Mouse (Mus musculus) liver, embryonic 15.5 days (tissue): ENCODE results near the gene Dab2. TPM values are rescaled to one million over a fixed set of nuclear protein-coding genes. Genes with fewer than 3 reads are reported as not detected.

Source experiments
- ATAC-seq: fragments of 200-750 bp; cut with Nextera tagmentation; 2 replicates; pipeline ENCODE4 v1.8.0; 2017; ENCODE audit warnings: moderate number of reproducible peaks, mild to moderate bottlenecking, moderate library complexity; ENCODE audit not compliant: insufficient read depth
- H3K27ac ChIP-seq: fragments of 300-500 bp; sonication (generic); replicated peaks from 2 replicates; pipeline ENCODE4 v1.5.1; 2015; ENCODE audit warnings: mild to moderate bottlenecking, inconsistent platforms
- H3K27me3 ChIP-seq: fragments of 300-500 bp; sonication (generic); 2 replicates; pipeline ENCODE4 v1.6.1; 2015; ENCODE audit warnings: mild to moderate bottlenecking, inconsistent platforms
- H3K36me3 ChIP-seq: fragments of 300-500 bp; sonication (generic); replicated peaks from 2 replicates; pipeline ENCODE4 v1.6.1; 2015; ENCODE audit warnings: moderate library complexity, mild to moderate bottlenecking, inconsistent platforms
- H3K4me1 ChIP-seq: fragments of 300-500 bp; sonication (generic); replicated peaks from 2 replicates; pipeline ENCODE4 v1.6.1; 2015; ENCODE audit warnings: inconsistent platforms
- H3K4me2 ChIP-seq: fragments of 300-500 bp; sonication (generic); 2 replicates; pipeline ENCODE4 v1.6.1; 2015; ENCODE audit warnings: moderate library complexity, mild to moderate bottlenecking, inconsistent platforms
- H3K4me3 ChIP-seq: fragments of 300-500 bp; sonication (generic); replicated peaks from 2 replicates; pipeline ENCODE4 v1.5.1; 2015; ENCODE audit warnings: mild to moderate bottlenecking, inconsistent platforms
- H3K9ac ChIP-seq: fragments of 300-500 bp; sonication (generic); 2 replicates; pipeline ENCODE4 v1.6.1; 2015; ENCODE audit warnings: moderate library complexity, mild to moderate bottlenecking, inconsistent platforms
- H3K9me3 ChIP-seq: fragments of 300-500 bp; sonication (generic); replicated peaks from 2 replicates; pipeline ENCODE4 v1.6.1; 2016; ENCODE audit warnings: inconsistent platforms
- WGBS: fragments of 180-500 bp; shearing (Covaris S2); methylation state at CpG from one replicate; pipeline ENCODE4 v1.1.7; 2015; ENCODE audit warnings: mixed read lengths; ENCODE audit not compliant: insufficient replicate concordance; 5-methylcytosine and 5-hydroxymethylcytosine counted together
- polyA plus RNA-seq: library from polyadenylated mRNA; unstranded; fragments of >200 nt; fragmentation: Nextera tagmentation; extraction: Ambion mirVana; gene quantifications from 2 replicates; pipeline ENCODE4 v1.2.1, GENCODE M21; 2015

Gene Dab2
- polyA plus RNA-seq, 1 experiment from 2014 or later, result 7.9 TPM

- H3K9ac ChIP-seq, result no peak overlapping the region
- H3K4me1 ChIP-seq, result no peaks in the 10 kb centered on the region
- no peak overlapping the region for H3K4me3 ChIP-seq
- 28% methylated on average over 2 of the region's 2 CpGs for WGBS
- H3K27ac ChIP-seq, result no peak overlapping the region
- no peaks in the 10 kb centered on the region for H3K9me3 ChIP-seq
- no peak overlapping the region for H3K4me2 ChIP-seq
- ATAC-seq, result no peak
- H3K27me3 ChIP-seq, result no peaks in the 10 kb centered on the region
- H3K36me3 ChIP-seq, result no peaks in the 10 kb centered on the region
Observed at GRCm38 (mm10) chr15:6296071-6296470, 3.5 kb upstream of the Dab2 start.

- H3K4me1 ChIP-seq, result no peaks in the 10 kb centered on the region
- no peak overlapping the region for H3K27ac ChIP-seq
- H3K36me3 ChIP-seq, result no peaks in the 10 kb centered on the region
- H3K4me3 ChIP-seq, result no peak overlapping the region
- H3K9ac ChIP-seq, result no peak overlapping the region
- no peaks in the 10 kb centered on the region for H3K9me3 ChIP-seq
- no peaks in the 10 kb centered on the region for H3K27me3 ChIP-seq
- no peak overlapping the region for H3K4me2 ChIP-seq
- WGBS, result 58% methylated on average over 3 of the region's 3 CpGs
- ATAC-seq, result no peak
Observed at GRCm38 (mm10) chr15:6298726-6299125, 862 bp upstream of the Dab2 start.

- Histone ChIP-seq H3K27ac (no peak overlapping the region), H3K4me2 (no peak overlapping the region), H3K27me3 (no peaks in the 10 kb centered on the region), H3K9ac (no peak overlapping the region), H3K36me3 (no peaks in the 10 kb centered on the region), H3K9me3 (no peaks in the 10 kb centered on the region), H3K4me3 (no peak overlapping the region), H3K4me1 (no peaks in the 10 kb centered on the region)
- no peak for ATAC-seq
- WGBS, result 64% methylated on average over 4 of the region's 4 CpGs
Observed at GRCm38 (mm10) chr15:6302219-6302618, 2.6 kb downstream of the Dab2 start.

- Histone ChIP-seq H3K36me3 (no peaks in the 10 kb centered on the region), H3K4me2 (no peak overlapping the region), H3K27me3 (no peaks in the 10 kb centered on the region), H3K27ac (no peak overlapping the region), H3K4me1 (no peaks in the 10 kb centered on the region), H3K9me3 (no peaks in the 10 kb centered on the region), H3K4me3 (no peak overlapping the region), H3K9ac (no peak overlapping the region)
- no peak for ATAC-seq
- WGBS, result 47% methylated on average over 2 of the region's 2 CpGs
Observed at GRCm38 (mm10) chr15:6303822-6304221, 4.2 kb downstream of the Dab2 start.

GRCm38 (mm10) chr15:6309633-6310032, 10.0 kb downstream of the Dab2 start:
- Histone ChIP-seq H3K4me3 (no peak overlapping the region), H3K4me2 (no peak overlapping the region), H3K9ac (no peak overlapping the region), H3K4me1 (no peaks in the 10 kb centered on the region), H3K27ac (no peak overlapping the region), H3K36me3 (no peaks in the 10 kb centered on the region), H3K9me3 (no peaks in the 10 kb centered on the region), H3K27me3 (no peaks in the 10 kb centered on the region)
- WGBS, result 51% methylated on average over 3 of the region's 3 CpGs
- ATAC-seq, result no peak

- WGBS, result 60% methylated on average over 4 of the region's 4 CpGs
- no peak for ATAC-seq
- Histone ChIP-seq H3K36me3 (no peaks in the 10 kb centered on the region), H3K27me3 (no peaks in the 10 kb centered on the region), H3K27ac (no peak overlapping the region), H3K9ac (no peak overlapping the region), H3K4me3 (no peak overlapping the region), H3K4me1 (no peaks in the 10 kb centered on the region), H3K4me2 (no peak overlapping the region), H3K9me3 (no peaks in the 10 kb centered on the region)
Observed at GRCm38 (mm10) chr15:6310417-6310816, 10.8 kb downstream of the Dab2 start.

- ATAC-seq, result no peak
Observed at GRCm38 (mm10) chr15:6312396-6312795, 12.8 kb downstream of the Dab2 start.

GRCm38 (mm10) chr15:6319352-6319751, 19.8 kb downstream of the Dab2 start:
- no peaks in the 10 kb centered on the region for H3K4me1 ChIP-seq
- H3K9me3 ChIP-seq, result no peaks in the 10 kb centered on the region
- H3K4me2 ChIP-seq, result no peak overlapping the region
- no peaks in the 10 kb centered on the region for H3K27me3 ChIP-seq
- H3K9ac ChIP-seq, result no peak overlapping the region
- ATAC-seq, result no peak
- no peak overlapping the region for H3K27ac ChIP-seq
- no peaks in the 10 kb centered on the region for H3K36me3 ChIP-seq
- 69% methylated on average over 6 of the region's 6 CpGs for WGBS
- no peak overlapping the region for H3K4me3 ChIP-seq

More at GRCm38 (mm10) chr15:6312396-6312795, 12.8 kb downstream of the Dab2 start:
- H3K36me3 ChIP-seq, result no peaks in the 10 kb centered on the region
- H3K4me2 ChIP-seq, result no peak overlapping the region
- H3K4me3 ChIP-seq, result no peak overlapping the region
- H3K27me3 ChIP-seq, result no peaks in the 10 kb centered on the region
- WGBS, result 66% methylated on average over 3 of the region's 3 CpGs
- H3K27ac ChIP-seq, result no peak overlapping the region
- no peaks in the 10 kb centered on the region for H3K9me3 ChIP-seq
- H3K4me1 ChIP-seq, result no peaks in the 10 kb centered on the region
- H3K9ac ChIP-seq, result no peak overlapping the region

- no peak overlapping the region for H3K4me2 ChIP-seq
- WGBS, result 45% methylated on average over 5 of the region's 5 CpGs
- no peaks in the 10 kb centered on the region for H3K36me3 ChIP-seq
- no peak overlapping the region for H3K9ac ChIP-seq
- H3K4me1 ChIP-seq, result no peaks in the 10 kb centered on the region
- H3K27me3 ChIP-seq, result no peaks in the 10 kb centered on the region
- ATAC-seq, result no peak
- H3K9me3 ChIP-seq, result no peaks in the 10 kb centered on the region
- H3K27ac ChIP-seq, result no peak overlapping the region
- no peak overlapping the region for H3K4me3 ChIP-seq
Observed at GRCm38 (mm10) chr15:6320501-6320900, 20.9 kb downstream of the Dab2 start.

- Histone ChIP-seq H3K9me3 (no peaks in the 10 kb centered on the region), H3K27me3 (no peaks in the 10 kb centered on the region), H3K9ac (no peak overlapping the region), H3K4me3 (no peak overlapping the region), H3K27ac (no peak overlapping the region), H3K36me3 (no peaks in the 10 kb centered on the region), H3K4me1 (no peaks in the 10 kb centered on the region), H3K4me2 (no peak overlapping the region)
- ATAC-seq, result no peak
- 71% methylated on average over 4 of the region's 4 CpGs for WGBS
Observed at GRCm38 (mm10) chr15:6321263-6321662, 21.7 kb downstream of the Dab2 start.

- no peak for ATAC-seq
- Histone ChIP-seq H3K27ac (no peak overlapping the region), H3K9me3 (no peaks in the 10 kb centered on the region), H3K4me3 (no peak overlapping the region), H3K36me3 (no peaks in the 10 kb centered on the region), H3K27me3 (no peaks in the 10 kb centered on the region), H3K4me2 (no peak overlapping the region), H3K4me1 (no peaks in the 10 kb centered on the region), H3K9ac (no peak overlapping the region)
- 43% methylated on average over 5 of the region's 5 CpGs for WGBS
Observed at GRCm38 (mm10) chr15:6322311-6322710, 22.7 kb downstream of the Dab2 start.

GRCm38 (mm10) chr15:6323577-6323976, 24.0 kb downstream of the Dab2 start:
- no peak overlapping the region for H3K9ac ChIP-seq
- WGBS, result 66% methylated on average over 7 of the region's 7 CpGs
- no peaks in the 10 kb centered on the region for H3K4me1 ChIP-seq
- no peaks in the 10 kb centered on the region for H3K27me3 ChIP-seq
- H3K9me3 ChIP-seq, result no peaks in the 10 kb centered on the region
- no peaks in the 10 kb centered on the region for H3K36me3 ChIP-seq
- H3K27ac ChIP-seq, result no peak overlapping the region
- ATAC-seq, result no peak
- no peak overlapping the region for H3K4me2 ChIP-seq
- no peak overlapping the region for H3K4me3 ChIP-seq
